Mouse (Mus musculus) ES-Bruce4 (cell line): ENCODE data around the gene Fam184b.

Source experiments
- CTCF ChIP-seq: IDR thresholded peaks from one replicate; pipeline ENCODE4 v1.8.1; 2011; ENCODE audit warnings: low read depth, low read length
- EP300 ChIP-seq: IDR thresholded peaks from 2 replicates; pipeline ENCODE4 v1.6.1; 2011; ENCODE audit warnings: low read depth, low read length; ENCODE audit not compliant: insufficient read depth
- POLR2A ChIP-seq: IDR thresholded peaks from one replicate; pipeline ENCODE4 v1.8.1; 2011; ENCODE audit warnings: low read length; ENCODE audit not compliant: insufficient read depth

DNA sequence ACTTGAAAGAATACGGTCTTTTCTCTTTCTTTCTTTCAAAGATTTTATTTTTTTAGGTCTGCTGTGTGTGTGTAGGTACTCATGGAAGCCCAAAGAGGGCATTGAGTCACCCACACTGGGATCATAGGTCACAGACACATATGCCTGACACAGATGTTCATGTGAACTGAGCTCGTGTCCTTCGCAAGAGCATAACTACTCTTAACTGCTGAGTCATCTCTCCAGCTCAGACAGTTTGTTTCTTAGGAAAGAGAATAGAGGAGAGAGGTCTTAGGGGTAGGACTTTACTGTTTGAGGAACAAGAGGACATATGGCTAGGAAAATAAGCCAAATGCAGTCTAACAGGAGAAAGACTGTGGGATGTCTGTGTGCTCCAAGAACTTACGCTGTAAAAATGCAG is 49.7 kb upstream of the Fam184b start:
- TF ChIP-seq CTCF (no peak), POLR2A (no peak), EP300 (no peak)
